8 mouse cellular contexts compared by ENCODE assay signal in the genomic region with DNA sequence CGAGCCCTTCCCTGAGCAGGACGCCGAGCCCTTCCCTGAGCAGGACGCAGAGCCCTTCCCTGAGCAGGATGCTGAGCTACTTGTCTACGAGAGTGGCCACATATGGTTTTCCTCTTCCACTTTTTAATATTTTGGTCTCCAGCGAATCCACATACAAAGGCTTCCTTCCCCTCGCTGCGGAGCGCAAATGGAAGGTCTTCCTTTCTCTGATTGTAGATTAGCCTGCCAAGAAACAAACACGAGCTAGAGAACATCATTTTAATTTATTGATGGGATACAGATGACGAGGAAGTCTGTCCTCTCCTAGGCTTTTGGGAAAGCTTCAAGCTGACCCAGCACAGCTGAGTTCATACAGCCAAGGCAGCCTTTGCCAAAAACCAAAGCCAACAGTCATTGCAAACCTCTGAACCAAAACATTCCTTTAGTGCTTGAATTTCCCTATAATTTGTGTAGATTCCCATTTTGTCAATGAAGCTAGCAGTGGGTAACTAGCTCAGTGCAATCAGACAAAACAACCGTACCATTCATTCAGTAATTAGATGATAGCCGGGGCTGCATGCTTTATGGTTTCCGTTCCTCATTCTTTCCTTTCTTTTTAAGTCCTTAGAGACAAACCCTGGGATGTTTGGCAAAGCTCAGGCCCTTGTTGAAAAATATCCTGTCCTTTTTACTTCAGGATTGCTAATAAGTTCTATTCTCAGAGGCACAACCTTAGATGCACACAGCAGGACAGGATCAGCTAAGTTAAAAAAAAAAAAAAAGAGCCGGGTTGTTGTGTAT.
DNase-seq lines count a peak whose midpoint lies in the region; ATAC-seq lines count a peak whose summit lies in the region.

No protein-coding gene starts in this region.

- H3K4me3 ChIP-seq in midbrain, embryonic 14.5 days (replicated peaks; ENCODE audit: low read depth, low read length), result no peak overlapping the region
- H3K4me3 ChIP-seq in midbrain, embryonic 16.5 days (ENCODE audit: low read depth, low read length), result no peak overlapping the region
- H3K4me3 ChIP-seq in kidney, embryonic 14.5 days (ENCODE audit: low read length), result no peak overlapping the region

- no peak for ATAC-seq in midbrain, embryonic 14.5 days (ENCODE audit: low FRiP score, low TSS enrichment)
- ATAC-seq in midbrain, embryonic 16.5 days, result no peak
- peak; percentile 91 for ATAC-seq in kidney, embryonic 14.5 days (ENCODE audit: low FRiP score, low TSS enrichment)

- no peak overlapping the region for H3K27ac ChIP-seq in midbrain, embryonic 14.5 days (replicated peaks; ENCODE audit: low read depth, low read length)
- H3K27ac ChIP-seq in midbrain, embryonic 16.5 days (ENCODE audit: low read length), result no peak overlapping the region
- peak overlapping the region; percentile 87 for H3K27ac ChIP-seq in kidney, embryonic 14.5 days (ENCODE audit: low read depth, low read length)

- H3K4me1 ChIP-seq in midbrain, embryonic 14.5 days (ENCODE audit: control insufficient read depth, insufficient read depth, low read length), result no peaks in the 10 kb centered on the region
- peaks cover 3% of the 10 kb centered on the region; the same call in 1 of the 2 replicates for H3K4me1 ChIP-seq in midbrain, embryonic 16.5 days (ENCODE audit: control insufficient read depth, insufficient read depth, low read length)
- 0 out of 2 replicates have a peak, but pooled peaks cover 3% of the 10 kb centered on the region for H3K4me1 ChIP-seq in kidney, embryonic 14.5 days (ENCODE audit: control insufficient read depth, insufficient read depth, low read length)

- WGBS in midbrain, embryonic 14.5 days, result 81% methylated on average over 15 of the region's 15 CpGs
- 66% methylated on average over 15 of the region's 15 CpGs for WGBS in midbrain, embryonic 16.5 days
- 39% methylated on average over 15 of the region's 15 CpGs for WGBS in kidney, embryonic 14.5 days

- peak; percentile 15 for DNase-seq in midbrain, embryonic 14.5 days
- DNase-seq in gastrocnemius, adult 18-20 months (ENCODE audit: low spot score), result peak; percentile 61
- peak; percentile 18 for DNase-seq in ovary, adult 18-20 months (ENCODE audit: low spot score)
- no peak for DNase-seq in natural killer cell, adult 2 months (ENCODE audit: low spot score in 2 of 2)
- DNase-seq in spleen, postnatal 10 days (ENCODE audit: low spot score in 2 of 2), result no peak
- no peak for DNase-seq in frontal cortex, postnatal 14 days (ENCODE audit: low spot score in 2 of 2)

- H3K9ac ChIP-seq in midbrain, embryonic 14.5 days (replicated peaks; ENCODE audit: low read length), result no peak overlapping the region
- no peak overlapping the region for H3K9ac ChIP-seq in midbrain, embryonic 16.5 days (ENCODE audit: low read depth, low read length)
- no peak overlapping the region for H3K9ac ChIP-seq in kidney, embryonic 14.5 days (ENCODE audit: low read depth, low read length)

- H3K9me3 ChIP-seq in midbrain, embryonic 14.5 days (ENCODE audit: control insufficient read depth, low read length), result no peaks in the 10 kb centered on the region
- H3K9me3 ChIP-seq in midbrain, embryonic 16.5 days (replicated peaks; ENCODE audit: control insufficient read depth, low read length, poor library complexity, severe bottlenecking), result no peaks in the 10 kb centered on the region
- no peaks in the 10 kb centered on the region for H3K9me3 ChIP-seq in kidney, embryonic 14.5 days (ENCODE audit: control insufficient read depth, low read length)

- no peaks in the 10 kb centered on the region for H3K27me3 ChIP-seq in midbrain, embryonic 14.5 days (ENCODE audit: control insufficient read depth, insufficient read depth, low read length)
- H3K27me3 ChIP-seq in midbrain, embryonic 16.5 days (ENCODE audit: control insufficient read depth, insufficient read depth, low read depth, low read length), result no peaks in the 10 kb centered on the region
- no peaks in the 10 kb centered on the region for H3K27me3 ChIP-seq in kidney, embryonic 14.5 days (ENCODE audit: control insufficient read depth, insufficient read depth, low read length)

- no peaks in the 10 kb centered on the region for H3K36me3 ChIP-seq in midbrain, embryonic 14.5 days (ENCODE audit: control insufficient read depth, insufficient read depth, low read length)
- H3K36me3 ChIP-seq in midbrain, embryonic 16.5 days (ENCODE audit: control insufficient read depth, insufficient read depth, low read length), result no peaks in the 10 kb centered on the region
- no peaks in the 10 kb centered on the region for H3K36me3 ChIP-seq in kidney, embryonic 14.5 days (ENCODE audit: control insufficient read depth, insufficient read depth, low read length)

- no peak overlapping the region for H3K4me2 ChIP-seq in midbrain, embryonic 14.5 days (ENCODE audit: low read length)
- no peak overlapping the region for H3K4me2 ChIP-seq in midbrain, embryonic 16.5 days (ENCODE audit: low read length)
- H3K4me2 ChIP-seq in kidney, embryonic 14.5 days (replicated peaks; ENCODE audit: low read depth, low read length), result no peak overlapping the region; the same call in 1 of the 2 replicates

Comparison
In these comparisons a context has a peak if more than half of its experiments do, and no peak if none do; other contexts are left out.
1. DNase-seq: peak in midbrain, embryonic 14.5 days (single experiment), gastrocnemius, adult 18-20 months (single experiment) and ovary, adult 18-20 months (single experiment); none in natural killer cell, adult 2 months (0 of 2), spleen, postnatal 10 days (0 of 2) and frontal cortex, postnatal 14 days (0 of 2).